Mouse (Mus musculus) liver, adult 2 months (tissue): ENCODE data around the gene Slc25a22.

ENCODE experiments used
- CTCF ChIP-seq: fragments of 200-500 bp; IDR thresholded peaks from 2 replicates; pipeline ENCODE4 v1.5.1; 2011; ENCODE audit warnings: low read depth, low read length, control low read depth
- POLR2A ChIP-seq: fragments of 200-500 bp; IDR thresholded peaks from 2 replicates; pipeline ENCODE4 v1.6.1; 2011; ENCODE audit warnings: low read length, control low read depth; ENCODE audit not compliant: insufficient read depth; ENCODE audit errors: extremely low read depth

DNA sequence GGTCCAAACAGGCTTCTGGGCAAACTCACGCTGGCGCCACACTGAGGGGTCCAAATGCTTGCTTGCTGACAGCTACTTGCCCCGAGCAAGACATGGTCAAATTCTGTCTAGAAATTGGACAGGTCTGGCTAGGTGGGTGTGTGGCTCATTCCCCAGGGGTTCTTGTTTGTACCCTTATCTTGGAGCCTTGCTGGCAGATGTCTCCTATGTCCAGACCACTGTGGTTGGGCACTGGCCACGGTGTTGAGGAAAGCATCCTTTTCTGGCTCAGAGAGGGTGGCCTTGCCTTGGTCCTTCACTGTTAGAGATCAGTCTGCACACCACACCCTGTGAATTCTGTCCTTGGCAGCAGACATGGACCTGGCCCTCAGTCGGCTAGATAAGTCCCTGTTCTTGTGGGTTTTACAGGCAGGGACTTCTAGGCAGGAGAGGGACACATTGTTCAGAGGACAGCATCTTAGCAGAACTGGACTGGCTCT is 40.6 kb upstream of the Slc25a22 start:
- TF ChIP-seq POLR2A = no peak
- no peak for TF ChIP-seq CTCF
